Mouse (Mus musculus) heart, embryonic 16.5 days (tissue): ENCODE measurements at regions not wholly inside any gene's neighbourhood (a gene's known extent, or its start where the extent isn't known, plus 50 kb on each side); places are given as distances from the start of the nearest gene placed in this dataset.

Experiments used
- ATAC-seq: fragments of 200-750 bp; cut with Nextera tagmentation; replicated peaks from 2 replicates; pipeline ENCODE4 v1.8.0; 2017; ENCODE audit warnings: moderate number of reproducible peaks; ENCODE audit not compliant: insufficient read depth, low FRiP score; ENCODE audit errors: extremely low read depth
- H3K27ac ChIP-seq: fragments of 300-500 bp; sonication (generic); 2 replicates; pipeline ENCODE4 v1.5.1; 2014; ENCODE audit warnings: mild to moderate bottlenecking, low read length, control low read depth, moderate library complexity
- H3K27me3 ChIP-seq: fragments of 300-500 bp; sonication (generic); 2 replicates; pipeline ENCODE4 v1.6.1; 2014; ENCODE audit warnings: low read length, mixed read lengths; ENCODE audit not compliant: control insufficient read depth, insufficient read depth
- H3K36me3 ChIP-seq: fragments of 300-500 bp; sonication (generic); 2 replicates; pipeline ENCODE4 v1.6.1; 2014; ENCODE audit not compliant: control insufficient read depth, insufficient read depth
- H3K4me1 ChIP-seq: fragments of 300-500 bp; sonication (generic); 2 replicates; pipeline ENCODE4 v1.6.1; 2014; ENCODE audit warnings: low read length, mixed read lengths; ENCODE audit not compliant: control insufficient read depth, insufficient read depth
- H3K4me2 ChIP-seq: fragments of 300-500 bp; sonication (generic); 2 replicates; pipeline ENCODE4 v1.6.1; 2014; ENCODE audit warnings: low read depth, mild to moderate bottlenecking, control low read depth, low read length
- H3K4me3 ChIP-seq: fragments of 300-500 bp; sonication (generic); 2 replicates; pipeline ENCODE4 v1.5.1; 2014; ENCODE audit warnings: mild to moderate bottlenecking, control low read depth, low read length
- H3K9ac ChIP-seq: fragments of 300-500 bp; sonication (generic); 2 replicates; pipeline ENCODE4 v1.6.1; 2014; ENCODE audit warnings: low read length, control low read depth
- H3K9me3 ChIP-seq: fragments of 300-500 bp; sonication (generic); replicated peaks from 2 replicates; pipeline ENCODE4 v1.6.1; 2016; ENCODE audit warnings: low read length; ENCODE audit not compliant: control insufficient read depth
- WGBS: fragments of 180-500 bp; shearing (Covaris S2); extraction: QIAGEN DNeasy Blood & Tissue Kit; methylation state at CpG from one replicate; pipeline ENCODE4 v1.1.7; 2014; 5-methylcytosine and 5-hydroxymethylcytosine counted together

DNA sequence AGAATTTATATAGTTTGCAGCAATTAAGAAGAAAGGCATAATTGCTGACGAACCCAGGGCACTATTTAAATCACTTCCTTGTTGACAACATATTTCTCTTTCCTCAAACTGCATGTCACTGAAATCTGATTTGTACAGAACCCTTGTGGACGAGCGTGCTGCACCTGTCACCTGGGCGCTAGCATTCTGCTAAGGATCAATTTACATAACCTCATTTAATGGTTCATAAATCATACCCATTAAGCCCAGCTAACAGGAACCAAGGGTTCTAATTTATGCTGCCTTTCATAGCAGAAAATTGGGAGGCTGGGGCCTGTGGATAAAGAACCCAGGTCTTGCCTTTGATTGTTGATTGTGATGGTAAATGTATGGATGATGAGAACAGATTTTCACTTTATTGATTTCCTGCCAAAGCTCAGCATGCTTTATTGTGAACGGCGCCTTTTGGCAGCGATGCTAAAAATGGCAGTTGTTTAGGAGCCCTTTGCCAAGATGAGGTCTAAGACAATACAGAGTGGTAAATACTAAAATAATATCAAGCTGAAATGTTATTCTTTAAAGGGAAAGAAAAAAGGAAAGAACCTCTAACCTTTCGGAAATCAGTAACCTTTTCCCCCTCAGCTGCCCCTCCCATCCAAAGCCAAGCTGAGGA, 95.4 kb downstream of the Nkx2-1 start:
- Histone ChIP-seq H3K9me3 (no peaks in the 10 kb centered on the region), H3K36me3 (no peaks in the 10 kb centered on the region), H3K27ac (no peak overlapping the region), H3K9ac (no peak overlapping the region), H3K4me1 (no peaks in the 10 kb centered on the region), H3K4me3 (no peak overlapping the region), H3K27me3 (no peaks in the 10 kb centered on the region), H3K4me2 (no peak overlapping the region)
- 75% methylated on average over 8 of the region's 8 CpGs for WGBS
- ATAC-seq, result no peak

DNA sequence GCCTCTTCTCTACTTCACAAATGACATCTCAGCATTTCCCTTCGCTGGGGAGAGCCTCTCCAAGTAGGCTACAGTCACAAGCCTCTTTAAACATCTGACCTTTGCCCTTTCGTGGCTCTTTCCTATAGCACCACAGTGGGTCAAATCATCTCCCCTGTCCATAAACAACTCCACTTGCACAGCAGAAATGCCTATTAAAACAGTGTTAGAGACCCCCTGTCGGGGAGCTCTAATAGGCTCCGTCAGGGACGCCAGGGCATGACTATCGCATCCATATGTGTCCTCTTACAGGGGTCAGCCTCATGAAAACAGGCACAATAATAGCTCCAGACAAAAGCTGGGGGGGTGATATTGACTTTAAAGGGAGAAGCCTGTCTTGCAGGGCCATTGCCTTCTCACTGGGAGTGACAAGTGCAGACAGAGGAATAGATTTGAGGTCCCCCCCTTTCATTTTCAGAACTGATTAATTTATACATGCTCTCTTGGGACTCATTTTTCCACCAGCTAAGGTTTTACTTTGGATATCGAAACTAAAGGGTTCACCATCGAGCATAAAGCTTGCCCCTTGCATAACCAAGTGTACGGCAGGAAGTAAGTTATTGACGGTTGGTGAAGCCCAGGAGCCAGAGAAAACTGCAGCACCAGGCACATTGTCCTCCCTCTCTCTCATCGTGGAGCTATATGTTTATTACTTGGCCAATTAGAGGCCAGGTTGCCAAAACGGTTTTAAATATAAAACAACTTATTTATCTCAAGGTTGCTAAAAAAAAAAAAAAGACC, 94.6 kb upstream of the Mbip start:
- H3K9me3 ChIP-seq, result no peaks in the 10 kb centered on the region
- no peak overlapping the region for H3K4me3 ChIP-seq
- H3K9ac ChIP-seq, result no peak overlapping the region
- no peaks in the 10 kb centered on the region for H3K4me1 ChIP-seq
- H3K36me3 ChIP-seq, result no peaks in the 10 kb centered on the region
- no peak overlapping the region for H3K4me2 ChIP-seq
- WGBS, result 70% methylated on average over 12 of the region's 12 CpGs
- no peaks in the 10 kb centered on the region for H3K27me3 ChIP-seq
- ATAC-seq, result no peak
- H3K27ac ChIP-seq, result no peak overlapping the region

DNA sequence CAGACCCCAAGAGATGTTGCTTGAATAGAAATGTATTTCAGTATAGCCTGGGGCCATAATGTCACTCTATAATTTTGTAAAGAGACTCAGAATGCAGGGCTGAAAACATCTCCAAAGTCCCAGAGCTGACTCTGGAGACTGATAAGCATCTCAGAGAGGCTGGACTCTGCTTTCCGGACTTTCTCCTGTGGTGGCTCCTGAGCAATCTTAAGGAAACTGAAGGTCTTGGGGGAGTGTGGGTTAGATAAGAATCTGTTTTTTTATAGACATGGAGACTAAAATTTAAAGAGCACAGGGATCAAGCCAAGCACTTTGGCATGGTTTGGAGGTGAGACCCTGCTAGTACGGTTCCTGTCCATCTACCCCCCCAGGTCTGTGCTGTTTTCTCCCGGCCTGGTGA, 92.7 kb upstream of the Mbip start:
- no peaks in the 10 kb centered on the region for H3K27me3 ChIP-seq
- no peak overlapping the region for H3K27ac ChIP-seq
- H3K4me2 ChIP-seq, result no peak overlapping the region
- WGBS, result 66% methylated on average over 3 of the region's 3 CpGs
- no peaks in the 10 kb centered on the region for H3K4me1 ChIP-seq
- H3K9ac ChIP-seq, result no peak overlapping the region
- H3K9me3 ChIP-seq, result no peaks in the 10 kb centered on the region
- no peaks in the 10 kb centered on the region for H3K36me3 ChIP-seq
- no peak for ATAC-seq
- no peak overlapping the region for H3K4me3 ChIP-seq

DNA sequence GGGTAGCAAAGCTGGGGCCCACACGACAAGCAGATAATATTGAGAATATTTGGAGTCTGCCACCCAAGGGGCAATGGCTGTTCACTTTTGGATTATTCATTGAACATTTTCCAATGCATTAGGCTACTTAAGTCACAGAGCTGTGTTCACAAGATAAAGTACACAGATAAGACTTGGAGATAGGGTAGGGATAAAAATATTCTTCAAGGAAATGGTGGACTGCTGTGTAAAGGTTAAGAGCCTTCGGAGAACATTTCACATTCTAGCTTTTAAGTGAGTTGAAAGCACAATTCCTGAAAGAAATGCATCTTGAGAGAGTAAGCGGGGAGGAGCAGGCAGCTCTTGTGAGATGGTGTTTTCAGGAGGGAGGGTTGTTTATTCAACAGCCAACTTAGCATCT, 92.3 kb upstream of the Mbip start:
- H3K9me3 ChIP-seq, result no peaks in the 10 kb centered on the region
- no peak overlapping the region for H3K4me2 ChIP-seq
- 61% methylated on average over 3 of the region's 3 CpGs for WGBS
- no peaks in the 10 kb centered on the region for H3K36me3 ChIP-seq
- no peak for ATAC-seq
- H3K4me3 ChIP-seq, result no peak overlapping the region
- H3K9ac ChIP-seq, result no peak overlapping the region
- no peak overlapping the region for H3K27ac ChIP-seq
- no peaks in the 10 kb centered on the region for H3K4me1 ChIP-seq
- H3K27me3 ChIP-seq, result no peaks in the 10 kb centered on the region

DNA sequence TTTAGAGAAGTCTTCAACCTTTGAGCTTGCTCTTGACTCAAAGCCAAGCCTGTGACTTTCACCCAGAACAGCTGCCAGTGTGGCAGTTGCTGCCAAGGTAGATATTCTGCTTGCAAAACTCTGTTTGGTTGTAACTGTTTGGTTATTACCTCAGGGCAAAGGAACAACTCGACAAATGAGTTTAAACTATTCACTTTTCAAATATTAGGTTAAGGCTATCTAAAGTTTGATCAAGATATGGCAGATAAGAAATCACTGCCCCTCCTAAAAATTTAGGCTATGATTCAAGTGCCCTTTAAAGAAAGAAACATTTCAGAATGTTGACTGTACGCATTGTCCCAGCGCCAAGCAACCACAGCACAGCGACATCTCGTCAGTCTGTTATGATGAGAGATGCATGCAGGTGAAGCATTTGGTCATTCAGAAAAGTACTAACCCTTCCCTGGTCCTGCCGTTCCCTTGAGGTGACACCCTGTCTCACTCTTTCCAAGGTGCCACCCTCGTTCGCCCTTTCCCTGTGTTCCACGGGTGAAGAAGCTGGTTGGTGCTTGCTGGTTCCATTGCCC, 81.1 kb upstream of the Mbip start:
- no peak overlapping the region for H3K4me2 ChIP-seq
- H3K4me1 ChIP-seq, result no peaks in the 10 kb centered on the region
- no peak overlapping the region for H3K9ac ChIP-seq
- 78% methylated on average over 9 of the region's 9 CpGs for WGBS
- H3K36me3 ChIP-seq, result no peaks in the 10 kb centered on the region
- H3K27me3 ChIP-seq, result no peaks in the 10 kb centered on the region
- ATAC-seq, result no peak
- no peak overlapping the region for H3K4me3 ChIP-seq
- no peak overlapping the region for H3K27ac ChIP-seq
- no peaks in the 10 kb centered on the region for H3K9me3 ChIP-seq

DNA sequence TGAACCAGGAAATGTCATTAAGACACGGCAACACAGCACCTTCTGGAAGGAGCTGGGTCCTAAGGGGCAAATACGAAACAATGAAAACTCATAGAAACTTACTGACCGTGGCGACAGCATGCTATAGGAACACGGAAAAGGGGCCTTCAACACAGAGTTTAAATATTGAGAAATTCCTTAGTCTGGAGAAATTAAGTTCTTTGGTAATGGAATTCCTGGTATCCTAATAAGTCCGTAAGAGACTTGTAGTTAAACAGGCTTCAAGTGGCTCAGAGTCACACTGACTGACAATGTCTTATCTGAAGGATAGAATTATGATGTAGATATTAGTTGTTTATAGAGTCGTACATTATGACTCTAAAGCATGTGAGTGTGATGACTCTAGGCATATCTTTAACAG, 70.4 kb upstream of the Mbip start:
- 75% methylated on average over 7 of the region's 7 CpGs for WGBS
- H3K27ac ChIP-seq, result no peak overlapping the region
- no peak for ATAC-seq

DNA sequence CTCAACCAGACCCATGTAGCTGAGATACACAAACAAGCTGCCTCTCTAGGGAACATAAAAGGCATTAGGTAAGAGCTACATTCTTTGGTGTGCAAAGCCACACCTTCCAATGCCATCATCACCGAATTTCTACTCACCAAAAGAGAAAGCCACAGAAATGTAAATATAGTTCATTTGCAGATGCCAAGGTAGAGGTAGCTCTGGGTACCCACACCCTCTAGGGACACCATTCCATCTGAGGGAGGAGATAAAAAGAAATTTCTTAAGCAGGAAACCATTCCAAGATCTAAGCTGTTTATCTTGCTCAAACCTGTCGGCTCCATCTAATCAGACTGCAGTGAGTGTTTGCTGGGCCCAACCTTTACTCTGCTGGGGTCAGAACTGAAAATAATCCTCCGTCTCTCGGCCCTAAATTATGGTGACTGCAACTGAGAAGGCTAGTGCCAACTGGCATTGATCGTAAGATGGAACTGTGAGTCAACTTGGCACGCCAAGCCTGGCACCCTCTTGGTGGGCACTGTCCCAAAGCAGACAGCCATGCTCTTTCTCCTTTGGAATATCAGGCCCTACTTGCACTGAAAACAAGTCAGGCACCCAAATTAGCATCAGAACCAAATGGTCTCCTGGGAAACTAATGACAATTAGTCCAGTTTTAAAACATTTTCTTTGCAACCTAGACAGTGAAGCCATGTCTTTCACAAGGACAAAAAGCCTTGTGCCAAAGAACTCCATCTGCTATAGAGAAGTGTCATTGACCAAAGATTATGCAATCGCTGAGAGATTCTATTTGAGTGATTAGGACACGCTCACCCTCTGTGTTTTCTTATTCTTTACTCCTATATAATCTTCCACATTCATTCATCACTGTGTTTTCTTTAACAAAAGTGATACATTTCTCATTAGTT, 69.4 kb upstream of the Mbip start:
- Histone ChIP-seq H3K4me3 (no peak overlapping the region), H3K27ac (no peak overlapping the region), H3K9ac (no peak overlapping the region), H3K9me3 (no peaks in the 10 kb centered on the region; the same call in 1 of the 2 replicates), H3K27me3 (no peaks in the 10 kb centered on the region), H3K36me3 (no peaks in the 10 kb centered on the region), H3K4me2 (no peak overlapping the region), H3K4me1 (no peaks in the 10 kb centered on the region)
- ATAC-seq, result no peak
- WGBS, result 64% methylated on average over 8 of the region's 8 CpGs

More for the DNA sequence above, 70.4 kb upstream of the Mbip start:
- Histone ChIP-seq H3K4me1 (no peaks in the 10 kb centered on the region), H3K4me2 (no peak overlapping the region), H3K9ac (no peak overlapping the region), H3K9me3 (no peaks in the 10 kb centered on the region; the same call in 1 of the 2 replicates), H3K27me3 (no peaks in the 10 kb centered on the region), H3K4me3 (no peak overlapping the region), H3K36me3 (no peaks in the 10 kb centered on the region)

DNA sequence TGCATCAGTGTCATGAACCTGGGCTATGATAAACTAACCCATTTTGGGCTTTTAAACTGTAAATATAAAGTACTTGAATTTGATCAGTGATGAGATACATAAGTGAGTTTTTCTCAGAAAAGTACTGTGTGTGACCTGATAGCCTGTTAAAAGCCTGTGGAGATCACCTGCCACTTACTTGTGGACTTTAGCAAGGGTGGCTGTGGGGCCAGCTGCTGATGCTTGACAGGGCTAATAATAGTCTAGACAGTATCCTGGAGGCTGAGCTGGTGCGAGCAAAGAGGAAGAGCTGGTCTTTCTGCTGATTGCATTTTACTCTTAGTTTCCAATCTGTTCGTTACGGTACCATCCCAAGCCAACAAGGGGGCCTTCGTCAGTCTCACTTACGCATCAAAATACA, 60.0 kb upstream of the Mbip start:
- H3K36me3 ChIP-seq, result no peaks in the 10 kb centered on the region
- no peak for ATAC-seq
- H3K4me3 ChIP-seq, result no peak overlapping the region
- H3K4me2 ChIP-seq, result no peak overlapping the region
- no peaks in the 10 kb centered on the region for H3K9me3 ChIP-seq
- H3K27ac ChIP-seq, result no peak overlapping the region
- H3K9ac ChIP-seq, result no peak overlapping the region
- WGBS, result 66% methylated on average over 5 of the region's 5 CpGs
- no peaks in the 10 kb centered on the region for H3K4me1 ChIP-seq
- H3K27me3 ChIP-seq, result no peaks in the 10 kb centered on the region
